Mouse (Mus musculus): Measurements from ENCODE around the gene Tnrc6c.

The Tnrc6c gene

GRCm38 (mm10) chr11:117728841-117729240 lies 74.8 kb downstream of the Tnrc6c start:
- DNase-seq (ENCODE audit: low spot score in 2 of 2): no peak

DNA sequence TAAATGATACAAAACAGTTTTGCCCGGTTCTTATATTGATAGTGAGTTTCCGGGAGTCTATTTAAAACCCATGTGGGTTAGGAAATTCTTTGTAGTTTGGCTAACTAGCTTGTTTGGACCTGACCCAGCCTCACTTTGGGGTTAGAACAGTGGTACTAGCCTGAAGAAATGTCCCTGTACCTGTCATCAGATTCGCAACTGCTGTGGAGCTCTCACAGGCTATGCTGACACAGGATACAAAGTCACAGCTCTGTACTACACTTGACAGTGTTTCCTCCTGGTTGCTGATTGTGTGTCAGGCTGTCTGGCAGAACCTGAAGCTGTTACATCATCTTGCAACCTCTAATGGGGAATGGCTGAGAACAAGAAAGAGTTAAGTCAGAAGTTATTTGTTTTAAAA lies 75.3 kb downstream of the Tnrc6c start:
- no peak for DNase-seq (ENCODE audit: low spot score in 2 of 2)

DNA sequence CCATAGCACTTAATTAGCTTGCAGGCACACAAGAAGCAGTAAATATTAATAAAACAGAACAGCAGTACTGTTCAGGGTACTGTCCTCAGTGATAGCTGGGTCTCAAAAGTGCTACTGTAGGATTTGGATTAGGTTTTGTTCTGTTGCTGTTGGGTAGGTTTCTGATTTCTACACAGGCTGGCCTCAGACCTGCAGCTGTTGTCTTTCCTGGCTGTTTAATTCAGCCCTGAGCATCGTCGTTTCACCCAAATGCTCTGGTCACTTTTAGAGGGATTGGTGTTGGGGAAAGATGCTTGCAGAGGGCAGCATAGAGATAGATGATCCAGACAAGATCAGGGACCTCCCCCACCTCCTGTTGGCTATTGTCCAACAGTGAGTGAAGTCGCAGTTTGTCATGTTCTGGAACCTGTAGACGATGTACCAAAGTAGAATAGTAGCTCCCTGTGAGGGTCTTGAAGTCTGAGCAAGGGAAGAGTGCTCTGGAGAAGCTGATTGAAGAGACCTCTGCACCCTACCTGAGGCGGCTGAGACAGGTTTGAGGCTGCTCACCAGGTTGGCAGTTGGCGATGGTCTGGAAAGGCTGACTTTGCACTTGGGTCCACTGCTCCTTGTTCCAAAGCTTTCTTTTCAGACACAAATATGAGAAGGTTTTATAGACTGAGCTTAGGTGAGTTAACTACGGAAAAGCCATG lies 75.9 kb downstream of the Tnrc6c start:
- DNase-seq (ENCODE audit: low spot score in 2 of 2): no peak

- DNase-seq (ENCODE audit: low spot score in 2 of 2): no peak
Measured at GRCm38 (mm10) chr11:117730490-117730838, 76.4 kb downstream of the Tnrc6c start.

DNA sequence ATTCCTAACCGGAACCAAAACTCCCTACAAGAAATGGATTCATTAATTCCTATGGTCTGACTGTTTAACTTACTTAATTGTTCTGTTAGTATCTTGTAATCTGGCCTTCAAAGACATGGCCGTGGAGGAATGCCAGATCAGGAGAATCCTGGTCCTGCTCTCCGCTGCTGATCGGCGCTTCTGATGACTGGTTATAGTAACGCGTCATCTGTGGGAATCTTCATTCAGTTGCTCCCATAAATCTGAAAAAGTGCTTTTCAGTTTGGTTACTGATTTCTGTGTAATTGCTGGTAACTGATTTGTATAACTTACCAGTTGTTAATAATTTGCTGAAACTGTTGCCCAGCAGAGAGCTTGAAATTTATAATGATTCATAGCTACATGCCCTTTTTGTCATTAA lies 77.4 kb downstream of the Tnrc6c start:
- DNase-seq (ENCODE audit: low spot score in 2 of 2): no peak

GRCm38 (mm10) chr11:117736037-117736689 lies 82.1 kb downstream of the Tnrc6c start:
- DNase-seq (ENCODE audit: low spot score in 2 of 2): no peak

DNA sequence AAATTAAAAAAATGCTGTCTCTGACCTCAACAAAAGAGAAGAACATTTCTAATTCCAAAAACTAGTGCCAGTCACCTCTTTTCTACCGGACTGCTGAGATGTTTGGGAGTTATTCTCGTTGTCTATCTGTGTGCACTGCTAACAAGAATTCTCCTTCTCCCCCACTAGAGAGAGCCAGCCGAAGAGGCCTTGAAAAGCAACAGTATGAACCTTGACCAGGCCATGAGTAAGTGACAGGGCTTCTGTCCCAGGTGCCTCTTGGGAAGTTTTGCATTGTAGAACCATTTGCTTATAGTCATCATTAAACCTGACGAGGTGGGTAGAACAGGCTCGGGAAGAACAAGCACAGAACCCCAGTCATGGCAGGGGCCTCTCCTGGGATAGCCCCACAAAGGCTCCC lies 84.0 kb downstream of the Tnrc6c start:
- no peak for DNase-seq (ENCODE audit: low spot score in 2 of 2)

- DNase-seq (ENCODE audit: low spot score in 2 of 2): no peak
Measured at GRCm38 (mm10) chr11:117741128-117741527, 87.0 kb downstream of the Tnrc6c start.

DNA sequence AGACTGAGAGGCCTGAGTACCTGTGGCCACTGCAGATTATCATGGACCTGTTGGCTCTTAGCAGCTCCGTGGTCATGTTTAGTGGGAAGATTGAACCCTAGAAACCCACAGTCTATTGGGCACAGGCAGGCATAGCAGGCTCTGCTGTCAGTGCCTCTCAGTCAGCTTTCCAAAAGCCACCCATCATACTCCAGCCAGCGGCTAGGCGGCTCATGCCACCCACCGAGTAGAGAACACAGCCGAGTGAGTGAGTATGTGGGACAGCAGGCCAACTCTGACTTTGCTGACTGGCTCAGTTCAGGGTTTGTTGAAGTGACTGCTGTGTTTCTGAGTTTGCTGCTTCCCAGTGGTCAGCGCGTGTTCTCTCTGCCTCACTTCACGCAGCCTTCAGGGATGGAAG lies 88.2 kb downstream of the Tnrc6c start:
- DNase-seq (ENCODE audit: low spot score in 2 of 2): no peak

- no peak for DNase-seq (ENCODE audit: low spot score in 2 of 2)
Measured at GRCm38 (mm10) chr11:117742715-117743114, 88.6 kb downstream of the Tnrc6c start.

DNA sequence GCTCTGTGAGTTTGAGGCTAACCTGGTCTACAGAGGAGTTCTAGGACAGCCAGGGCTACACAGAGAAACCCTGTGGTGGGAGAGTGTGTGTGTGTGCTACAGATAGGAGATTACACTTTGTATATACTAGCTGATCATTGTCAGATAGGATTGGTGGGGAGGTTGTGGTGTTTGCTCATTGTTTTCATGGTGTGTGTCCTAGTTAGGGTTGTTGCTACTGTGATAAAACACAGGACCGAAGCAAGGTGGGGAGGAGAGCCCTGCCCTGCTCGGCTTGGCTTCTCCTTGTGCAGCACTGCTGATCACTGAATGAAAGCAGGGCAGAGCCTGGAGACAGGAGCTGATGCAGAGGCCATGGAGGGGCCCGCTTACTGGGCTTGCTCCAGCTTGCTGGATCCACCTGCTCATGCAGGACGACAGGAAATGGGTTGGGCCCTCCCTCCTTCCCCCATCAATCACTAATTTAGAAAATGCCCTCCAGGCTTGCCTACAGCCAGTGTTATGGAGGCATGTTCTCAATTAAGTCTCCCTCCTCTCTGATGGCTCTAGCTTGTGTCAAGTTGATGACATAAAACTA lies 89.5 kb downstream of the Tnrc6c start:
- DNase-seq (ENCODE audit: low spot score in 2 of 2): no peak

DNA sequence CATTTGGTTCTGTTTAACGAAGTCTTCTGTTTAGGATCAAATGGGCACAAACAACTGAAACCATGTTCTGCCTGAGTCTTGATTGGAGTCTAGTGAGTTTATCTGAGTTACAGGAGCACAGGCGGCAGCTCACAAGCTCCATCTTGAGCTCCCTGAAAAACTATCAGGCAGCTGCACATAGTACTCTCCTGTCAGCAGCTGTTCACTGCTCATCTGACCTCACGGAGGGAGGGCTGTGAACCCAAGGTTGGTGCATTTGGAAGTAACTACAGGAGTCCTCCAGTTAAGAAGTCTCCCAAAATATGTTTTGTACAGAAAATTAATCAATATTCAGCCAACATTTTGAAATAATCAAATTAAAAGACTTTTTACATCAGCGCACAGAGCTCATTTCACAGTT lies 94.5 kb downstream of the Tnrc6c start:
- DNase-seq (ENCODE audit: low spot score in 2 of 2): no peak

- DNase-seq (ENCODE audit: low spot score in 2 of 2): no peak
Measured at GRCm38 (mm10) chr11:117749414-117749813, 95.3 kb downstream of the Tnrc6c start.

- DNase-seq (ENCODE audit: low spot score in 2 of 2): no peak
Measured at GRCm38 (mm10) chr11:117751544-117751943, 97.5 kb downstream of the Tnrc6c start.

DNA sequence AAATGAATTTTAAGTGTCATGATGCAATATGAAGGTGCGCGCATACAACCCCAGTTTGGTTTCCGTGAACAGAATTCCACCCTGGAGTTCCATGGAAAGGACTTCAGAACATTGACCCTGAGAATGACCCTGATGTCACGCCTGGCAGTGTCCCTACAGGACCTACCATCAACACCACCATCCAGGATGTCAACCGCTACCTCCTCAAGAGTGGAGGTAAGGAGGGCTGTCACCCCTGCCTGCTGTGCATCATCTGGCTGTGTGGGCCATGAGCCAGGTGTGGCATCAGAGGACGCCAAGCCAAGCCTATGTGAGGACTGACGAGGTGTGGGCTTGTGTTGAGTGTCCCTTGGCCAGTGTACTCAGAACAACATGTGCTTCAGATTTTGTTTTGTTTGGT lies 101.8 kb downstream of the Tnrc6c start:
- no peak for DNase-seq (ENCODE audit: low spot score in 2 of 2)

DNA sequence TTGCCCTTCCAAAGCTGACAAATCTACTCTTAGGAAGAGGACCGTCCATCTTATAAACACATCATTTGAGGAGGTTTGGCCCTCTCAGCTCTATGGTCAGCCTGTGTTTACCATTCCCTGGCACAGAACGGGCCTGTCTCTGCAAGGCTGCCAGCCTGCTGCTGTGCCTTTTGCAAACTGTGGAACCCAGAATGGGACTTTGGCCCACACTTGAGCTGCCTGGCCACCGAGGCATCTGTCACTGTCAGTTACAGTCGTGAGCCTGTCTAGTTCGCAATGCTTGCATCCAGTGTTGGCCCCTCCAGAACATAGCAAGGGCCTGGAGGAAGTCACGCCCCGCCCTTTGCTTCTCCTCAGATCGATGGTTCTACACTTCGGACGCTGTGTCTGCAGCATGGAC lies 105.2 kb downstream of the Tnrc6c start:
- no peak for DNase-seq (ENCODE audit: low spot score in 2 of 2)

DNA sequence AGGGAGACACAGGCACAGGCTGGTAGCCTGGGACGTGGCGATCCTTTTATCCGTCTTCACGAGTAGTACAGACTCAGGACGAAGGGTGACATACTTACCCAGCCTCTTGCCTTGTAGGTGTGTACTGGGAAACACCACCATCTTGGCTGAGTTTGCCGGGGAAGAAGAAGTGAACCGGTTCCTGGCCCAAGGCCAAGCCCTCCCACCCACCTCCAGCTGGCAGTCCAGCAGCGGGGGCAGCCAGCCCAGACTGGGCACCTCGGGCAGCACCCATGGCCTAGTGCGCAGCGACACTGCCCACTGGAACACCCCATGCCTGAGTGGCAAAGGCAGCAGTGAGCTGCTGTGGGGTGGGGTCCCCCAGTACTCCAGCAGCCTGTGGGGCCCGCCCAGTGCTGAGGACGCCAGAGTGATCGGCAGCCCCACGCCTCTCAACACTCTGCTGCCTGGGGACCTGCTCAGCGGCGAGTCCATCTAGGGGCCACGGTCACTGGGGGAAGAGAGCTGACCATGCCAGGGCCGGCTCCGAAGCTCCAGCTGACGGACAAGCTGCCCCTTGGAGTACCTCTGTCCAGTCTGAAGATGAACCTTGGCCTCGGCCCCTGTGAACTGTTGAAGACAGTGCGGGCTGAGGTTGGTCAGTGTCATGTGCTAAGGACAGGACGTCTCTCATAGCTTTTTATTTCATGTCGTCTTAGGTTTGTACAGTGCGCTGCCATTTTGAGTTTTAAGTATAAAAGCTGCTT lies 106.5 kb downstream of the Tnrc6c start:
- no peak for DNase-seq (ENCODE audit: low spot score in 2 of 2)

DNA sequence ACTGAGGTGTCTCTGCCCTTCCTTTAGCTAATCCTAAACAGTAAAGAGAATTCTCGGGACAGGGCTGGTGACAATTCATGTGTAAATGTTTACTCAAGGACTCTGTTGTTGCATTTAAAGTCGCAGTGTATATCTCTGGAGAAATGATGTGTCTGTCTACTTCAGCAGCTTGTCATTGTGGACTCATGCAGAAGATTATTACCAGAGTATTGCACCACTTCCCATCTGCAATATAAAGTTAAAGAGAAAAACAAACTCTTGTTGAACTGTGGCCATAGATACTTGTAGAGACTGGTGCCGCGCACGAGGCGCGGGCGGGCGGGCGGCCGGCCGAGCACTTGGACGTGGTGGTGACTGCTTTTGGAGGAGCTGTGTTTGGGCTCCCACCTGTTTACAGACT lies 107.7 kb downstream of the Tnrc6c start:
- no peak for DNase-seq (ENCODE audit: low spot score in 2 of 2)

DNA sequence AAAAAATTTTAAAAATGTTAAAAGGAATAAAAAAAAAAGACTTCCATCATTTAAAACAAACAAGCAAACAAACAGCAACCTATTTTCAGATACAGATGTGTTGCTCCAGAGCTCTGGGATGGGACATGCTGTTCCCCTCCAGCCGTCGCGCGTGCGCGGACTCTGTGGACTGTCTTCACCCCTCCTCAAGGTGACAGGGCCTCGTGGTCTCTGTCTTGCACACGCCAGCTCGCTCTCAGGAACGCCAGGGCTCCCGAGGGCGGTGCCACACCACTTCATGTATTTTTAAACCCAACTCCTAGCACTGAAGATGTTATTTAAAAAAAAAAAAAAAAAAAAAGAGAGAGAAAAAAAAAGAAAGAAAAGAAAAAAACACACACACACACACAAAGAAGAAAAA lies 108.2 kb downstream of the Tnrc6c start:
- DNase-seq (ENCODE audit: low spot score in 2 of 2): no peak

DNA sequence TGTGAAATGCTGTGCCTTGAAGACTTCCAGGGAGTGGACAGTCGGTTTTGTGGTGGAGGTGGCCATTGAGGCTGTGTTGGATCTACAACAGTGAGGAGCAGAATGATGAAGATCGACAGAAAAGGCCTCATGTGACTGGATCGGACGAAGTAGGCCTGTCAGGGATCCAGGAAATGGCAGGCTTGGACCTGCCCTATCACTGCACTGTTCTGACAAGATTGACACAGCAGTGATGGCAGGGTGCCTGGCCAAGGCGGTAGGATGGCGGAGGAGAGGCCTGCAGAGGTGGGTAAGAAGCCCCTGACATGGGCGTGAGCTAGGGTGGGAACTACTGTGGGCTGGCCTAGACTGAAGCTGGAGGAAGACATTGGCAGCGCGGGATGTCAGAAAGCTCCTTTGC lies 110.2 kb downstream of the Tnrc6c start:
- DNase-seq (ENCODE audit: low spot score in 2 of 2): no peak

GRCm38 (mm10) chr11:117765361-117765760 lies 111.3 kb downstream of the Tnrc6c start:
- no peak for DNase-seq (ENCODE audit: low spot score in 2 of 2)

DNA sequence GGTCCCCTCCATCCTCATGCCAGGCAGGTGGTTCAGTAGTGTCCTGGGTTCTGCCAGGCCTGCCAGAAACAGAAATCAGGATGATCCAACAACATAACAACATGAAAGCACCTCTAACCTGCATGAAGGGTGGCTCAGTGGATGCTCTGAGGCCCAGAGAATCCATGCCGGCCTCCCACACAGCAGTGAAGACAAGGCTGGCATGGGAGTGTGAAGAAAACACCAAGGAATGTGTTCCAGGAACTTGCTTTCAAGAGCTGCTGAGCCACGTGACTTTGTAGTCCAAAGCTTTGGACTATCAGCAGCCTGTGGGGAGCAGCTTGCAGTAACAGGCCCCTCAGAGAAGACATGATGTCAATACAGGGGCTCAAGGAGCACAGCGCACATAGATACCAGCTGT lies 112.2 kb downstream of the Tnrc6c start:
- DNase-seq (ENCODE audit: low spot score in 2 of 2): no peak

Measured in spleen, postnatal 10 days (tissue).